Mouse (Mus musculus): ENCODE results near the gene Fxr2. TPM values are rescaled to one million over a fixed set of nuclear protein-coding genes. Genes with fewer than 3 reads are reported as not detected.

The Fxr2 gene
- polyA plus RNA-seq, 1 experiment: 66.9 TPM

- Histone ChIP-seq H3K4me1 (ENCODE audit: control insufficient read depth, insufficient read depth, low read length) (no peaks in the 10 kb centered on the region), H3K4me3 (replicated peaks; ENCODE audit: extremely low read depth, low read depth, low read length) (no peak overlapping the region)
- DNase-seq: no peak
- no peak for TF ChIP-seq POLR2A (IDR thresholded peaks at IDR 0.05; ENCODE audit: borderline replicate concordance, extremely low read depth, low read depth, low read length)
- TF ChIP-seq CTCF (IDR thresholded peaks at IDR 0.05; ENCODE audit: insufficient read depth, low read length): no peak
- WGBS: 95% methylated on average over 6 of the region's 6 CpGs
Observed at GRCm38 (mm10) chr11:69594853-69595252, 37.9 kb upstream of the Fxr2 start.

- 18% methylated on average over 9 of the region's 9 CpGs for WGBS
- Histone ChIP-seq H3K4me1 (ENCODE audit: control insufficient read depth, insufficient read depth, low read length) (no peaks in the 10 kb centered on the region), H3K4me3 (replicated peaks; ENCODE audit: extremely low read depth, low read depth, low read length) (no peak overlapping the region)
- DNase-seq: no peak
- TF ChIP-seq CTCF (IDR thresholded peaks at IDR 0.05; ENCODE audit: insufficient read depth, low read length) (no peak), POLR2A (IDR thresholded peaks at IDR 0.05; ENCODE audit: borderline replicate concordance, extremely low read depth, low read depth, low read length) (no peak)
Observed at GRCm38 (mm10) chr11:69599436-69599835, 33.4 kb upstream of the Fxr2 start.

GRCm38 (mm10) chr11:69600098-69600497 lies 32.7 kb upstream of the Fxr2 start:
- DNase-seq: no peak
- TF ChIP-seq CTCF (IDR thresholded peaks at IDR 0.05; ENCODE audit: insufficient read depth, low read length) (no peak), POLR2A (IDR thresholded peaks at IDR 0.05; ENCODE audit: borderline replicate concordance, extremely low read depth, low read depth, low read length) (no peak)
- WGBS: 23% methylated on average over 6 of the region's 6 CpGs
- no peaks in the 10 kb centered on the region for H3K4me1 ChIP-seq (ENCODE audit: control insufficient read depth, insufficient read depth, low read length)
- H3K4me3 ChIP-seq (replicated peaks; ENCODE audit: extremely low read depth, low read depth, low read length): no peak overlapping the region

- WGBS: 57% methylated on average over 3 of the region's 3 CpGs
- no peak for TF ChIP-seq POLR2A (IDR thresholded peaks at IDR 0.05; ENCODE audit: borderline replicate concordance, extremely low read depth, low read depth, low read length)
- TF ChIP-seq CTCF (IDR thresholded peaks at IDR 0.05; ENCODE audit: insufficient read depth, low read length): no peak
- Histone ChIP-seq H3K4me1 (ENCODE audit: control insufficient read depth, insufficient read depth, low read length) (no peaks in the 10 kb centered on the region; the same call in 1 of the 2 replicates), H3K4me3 (replicated peaks; ENCODE audit: extremely low read depth, low read depth, low read length) (no peak overlapping the region)
- DNase-seq: no peak
Observed at GRCm38 (mm10) chr11:69601768-69602167, 31.0 kb upstream of the Fxr2 start.

GRCm38 (mm10) chr11:69603516-69603915 lies 29.3 kb upstream of the Fxr2 start:
- Histone ChIP-seq H3K4me1 (ENCODE audit: control insufficient read depth, insufficient read depth, low read length) (no peaks in the 10 kb centered on the region; the same call in 1 of the 2 replicates), H3K4me3 (replicated peaks; ENCODE audit: extremely low read depth, low read depth, low read length) (no peak overlapping the region)
- WGBS: 69% methylated on average over 8 of the region's 8 CpGs
- no peak for TF ChIP-seq POLR2A (IDR thresholded peaks at IDR 0.05; ENCODE audit: borderline replicate concordance, extremely low read depth, low read depth, low read length)
- no peak for TF ChIP-seq CTCF (IDR thresholded peaks at IDR 0.05; ENCODE audit: insufficient read depth, low read length)
- DNase-seq: no peak

GRCm38 (mm10) chr11:69604347-69604746 lies 28.4 kb upstream of the Fxr2 start:
- no peak overlapping the region for H3K4me3 ChIP-seq (replicated peaks; ENCODE audit: extremely low read depth, low read depth, low read length)
- H3K4me1 ChIP-seq (ENCODE audit: control insufficient read depth, insufficient read depth, low read length): no peaks in the 10 kb centered on the region; the same call in 1 of the 2 replicates
- 66% methylated on average over 3 of the region's 3 CpGs for WGBS
- DNase-seq: no peak
- no peak for TF ChIP-seq POLR2A (IDR thresholded peaks at IDR 0.05; ENCODE audit: borderline replicate concordance, extremely low read depth, low read depth, low read length)
- TF ChIP-seq CTCF (IDR thresholded peaks at IDR 0.05; ENCODE audit: insufficient read depth, low read length): no peak

GRCm38 (mm10) chr11:69604795-69605664 lies 27.8 kb upstream of the Fxr2 start:
- H3K4me3 ChIP-seq (replicated peaks; ENCODE audit: extremely low read depth, low read depth, low read length): peak overlapping the region; percentile 73
- DNase-seq: no peak
- no peak for TF ChIP-seq CTCF (IDR thresholded peaks at IDR 0.05; ENCODE audit: insufficient read depth, low read length)
- no peak for TF ChIP-seq POLR2A (IDR thresholded peaks at IDR 0.05; ENCODE audit: borderline replicate concordance, extremely low read depth, low read depth, low read length)
- WGBS: under 1% methylated on average over 73 of the region's 73 CpGs
- H3K4me1 ChIP-seq (ENCODE audit: control insufficient read depth, insufficient read depth, low read length): no peaks in the 10 kb centered on the region; the same call in 1 of the 2 replicates

GRCm38 (mm10) chr11:69605726-69606490 lies 26.9 kb upstream of the Fxr2 start, which contains the start of gene Atp1b2:
Atp1b2 (minus strand) TSS chr11:69605942.
- 4% methylated on average over 32 of the region's 32 CpGs for WGBS
- DNase-seq: peak; percentile 54

GRCm38 (mm10) chr11:69606491-69606795 lies 26.3 kb upstream of the Fxr2 start:
- TF ChIP-seq CTCF (IDR thresholded peaks at IDR 0.05; ENCODE audit: insufficient read depth, low read length): no peak
- TF ChIP-seq POLR2A (IDR thresholded peaks at IDR 0.05; ENCODE audit: borderline replicate concordance, extremely low read depth, low read depth, low read length): no peak
- 88% methylated on average over 2 of the region's 2 CpGs for WGBS
- DNase-seq: no peak
- no peak overlapping the region for H3K4me3 ChIP-seq (replicated peaks; ENCODE audit: extremely low read depth, low read depth, low read length)
- no peaks in the 10 kb centered on the region; the same call in 1 of the 2 replicates for H3K4me1 ChIP-seq (ENCODE audit: control insufficient read depth, insufficient read depth, low read length)

More at GRCm38 (mm10) chr11:69605726-69606490, 26.9 kb upstream of the Fxr2 start, which contains the start of gene Atp1b2:
- TF ChIP-seq CTCF (IDR thresholded peaks at IDR 0.05; ENCODE audit: insufficient read depth, low read length): no peak
- TF ChIP-seq POLR2A (IDR thresholded peaks at IDR 0.05; ENCODE audit: borderline replicate concordance, extremely low read depth, low read depth, low read length): peak; percentile 70; the same call in 1 of the 2 replicates
- Histone ChIP-seq H3K4me3 (replicated peaks; ENCODE audit: extremely low read depth, low read depth, low read length) (peak within 1 kb of the TSS; percentile 73), H3K4me1 (ENCODE audit: control insufficient read depth, insufficient read depth, low read length) (no peaks in the 10 kb centered on the region; the same call in 1 of the 2 replicates)
